Mouse (Mus musculus) neural tube, embryonic 15.5 days (tissue): ENCODE data around the gene Dbi. TPM values are rescaled to one million over a fixed set of nuclear protein-coding genes. Genes with fewer than 3 reads are reported as not detected.

Experiments
- ATAC-seq: fragments of 200-750 bp; cut with Nextera tagmentation; 2 replicates; pipeline ENCODE4 v1.8.0; 2017; ENCODE audit warnings: mild to moderate bottlenecking, moderate TSS enrichment, moderate library complexity; ENCODE audit not compliant: low FRiP score
- H3K27ac ChIP-seq: fragments of 300-500 bp; sonication (generic); replicated peaks from 2 replicates; pipeline ENCODE4 v1.5.1; 2015; ENCODE audit warnings: mild to moderate bottlenecking, inconsistent platforms
- H3K27me3 ChIP-seq: fragments of 300-500 bp; sonication (generic); replicated peaks from 2 replicates; pipeline ENCODE4 v1.6.1; 2015; ENCODE audit warnings: inconsistent platforms
- H3K36me3 ChIP-seq: fragments of 300-500 bp; sonication (generic); 2 replicates; pipeline ENCODE4 v1.6.1; 2015; ENCODE audit warnings: inconsistent platforms
- H3K4me1 ChIP-seq: fragments of 300-500 bp; sonication (generic); 2 replicates; pipeline ENCODE4 v1.6.1; 2015; ENCODE audit warnings: inconsistent platforms
- H3K4me2 ChIP-seq: fragments of 300-500 bp; sonication (generic); 2 replicates; pipeline ENCODE4 v1.6.1; 2015; ENCODE audit warnings: inconsistent platforms, mild to moderate bottlenecking, moderate library complexity
- H3K4me3 ChIP-seq: fragments of 300-500 bp; sonication (generic); replicated peaks from 2 replicates; pipeline ENCODE4 v1.5.1; 2015; ENCODE audit warnings: mild to moderate bottlenecking, inconsistent platforms
- H3K9ac ChIP-seq: fragments of 300-500 bp; sonication (generic); replicated peaks from 2 replicates; pipeline ENCODE4 v1.6.1; 2015; ENCODE audit warnings: mild to moderate bottlenecking, inconsistent platforms
- H3K9me3 ChIP-seq: fragments of 300-500 bp; sonication (generic); replicated peaks from 2 replicates; pipeline ENCODE4 v1.6.1; 2016; ENCODE audit warnings: inconsistent platforms
- WGBS: fragments of 180-500 bp; shearing (Covaris S2); methylation state at CpG from one replicate; pipeline ENCODE4 v1.1.7; 2015; ENCODE audit warnings: mixed read lengths; 5-methylcytosine and 5-hydroxymethylcytosine counted together
- polyA plus RNA-seq: library from polyadenylated mRNA; unstranded; fragments of >200 nt; fragmentation: Nextera tagmentation; extraction: Ambion mirVana; gene quantifications from 2 replicates; pipeline ENCODE4 v1.2.1, GENCODE M21; 2015

The Dbi gene
- polyA plus RNA-seq = 1,502 and 1,904 TPM in 2 replicates

GRCm38 (mm10) chr1:120120969-120121811 lies at the start of gene Dbi, which contains the start of gene 3110009E18Rik:
Dbi (minus strand) TSS chr1:120121078.
3110009E18Rik (plus strand) TSS chr1:120121187.
- Histone ChIP-seq H3K27me3 (no peaks in the 10 kb centered on the region), H3K4me3 (peak within 1 kb of the TSS; percentile 71), H3K27ac (peak within 1 kb of the TSS; percentile 93), H3K36me3 (0 out of 2 replicates have a peak, but pooled peaks cover under 1% of the 10 kb centered on the region), H3K9me3 (no peaks in the 10 kb centered on the region), H3K4me2 (peak within 1 kb of the TSS; percentile 88), H3K9ac (peak within 1 kb of the TSS; percentile 77), H3K4me1 (peaks cover 43% of the 10 kb centered on the region)
- WGBS = 2% methylated on average over 52 of the region's 52 CpGs
- ATAC-seq = peak; percentile 95

DNA sequence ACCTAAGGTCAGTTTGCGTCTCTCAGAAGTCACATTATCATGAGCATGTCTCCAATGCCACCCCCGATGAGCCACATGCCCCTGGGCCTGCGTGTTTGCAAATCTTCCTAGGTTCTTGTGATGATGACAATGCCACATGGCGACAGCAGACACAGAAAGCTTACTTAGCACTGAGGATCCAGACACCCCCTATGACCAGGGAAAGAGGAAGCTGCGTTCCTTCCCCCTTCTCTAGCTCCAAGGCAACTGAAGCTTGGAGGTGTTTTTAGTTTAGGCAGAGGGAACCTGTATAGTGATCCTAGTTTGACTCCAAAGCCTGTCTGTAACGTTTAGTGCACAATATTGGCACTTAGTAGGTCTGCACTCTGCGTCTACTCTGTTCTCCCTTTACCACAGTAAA lies 49.4 kb upstream of the Dbi start:
- H3K9me3 ChIP-seq = no peaks in the 10 kb centered on the region
- 87% methylated on average over 7 of the region's 7 CpGs for WGBS
- no peak overlapping the region for H3K27ac ChIP-seq

GRCm38 (mm10) chr1:120168674-120169073 lies 47.8 kb upstream of the Dbi start:
- Histone ChIP-seq H3K4me3 (no peak overlapping the region), H3K9ac (no peak overlapping the region), H3K27ac (no peak overlapping the region), H3K9me3 (no peaks in the 10 kb centered on the region), H3K4me1 (no peaks in the 10 kb centered on the region), H3K36me3 (no peaks in the 10 kb centered on the region), H3K27me3 (no peaks in the 10 kb centered on the region), H3K4me2 (no peak overlapping the region)
- no peak for ATAC-seq
- 81% methylated on average over 7 of the region's 7 CpGs for WGBS

More for the DNA sequence above, 49.4 kb upstream of the Dbi start:
- no peak overlapping the region for H3K4me3 ChIP-seq
- no peak overlapping the region for H3K4me2 ChIP-seq
- no peak; the same call in 1 of the 2 replicates for ATAC-seq
- H3K9ac ChIP-seq = no peak overlapping the region
- H3K27me3 ChIP-seq = no peaks in the 10 kb centered on the region
- H3K36me3 ChIP-seq = no peaks in the 10 kb centered on the region
- H3K4me1 ChIP-seq = no peaks in the 10 kb centered on the region

DNA sequence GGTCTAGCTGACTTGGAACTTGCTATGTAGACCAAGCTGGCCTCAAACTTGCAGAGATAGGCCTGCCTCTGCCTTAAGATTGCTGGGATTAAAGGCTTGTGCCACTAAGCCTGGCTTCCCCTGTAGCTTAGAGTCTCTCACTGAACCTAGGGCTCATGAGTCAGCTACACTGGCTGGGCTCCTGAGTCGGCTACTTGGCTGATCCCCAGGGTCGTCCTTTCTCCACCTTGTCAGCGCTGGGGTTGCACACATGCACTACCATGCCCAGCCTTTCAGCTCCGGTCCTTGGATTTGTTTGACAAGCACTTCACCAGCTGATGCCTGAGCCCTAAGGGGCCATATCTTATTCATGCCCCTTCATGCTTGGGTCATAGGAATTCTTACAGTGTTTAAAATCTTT lies 47.1 kb upstream of the Dbi start:
- no peak overlapping the region for H3K9ac ChIP-seq
- H3K9me3 ChIP-seq = no peaks in the 10 kb centered on the region
- H3K36me3 ChIP-seq = no peaks in the 10 kb centered on the region
- H3K4me1 ChIP-seq = no peaks in the 10 kb centered on the region
- H3K4me2 ChIP-seq = no peak overlapping the region
- no peaks in the 10 kb centered on the region for H3K27me3 ChIP-seq
- H3K4me3 ChIP-seq = no peak overlapping the region
- ATAC-seq = no peak
- 59% methylated on average over 4 of the region's 4 CpGs for WGBS
- no peak overlapping the region for H3K27ac ChIP-seq

GRCm38 (mm10) chr1:120162616-120163015 lies 41.7 kb upstream of the Dbi start:
- no peak overlapping the region for H3K27ac ChIP-seq
- WGBS = 74% methylated on average over 1 of the region's 1 CpGs

GRCm38 (mm10) chr1:120161502-120161901 lies 40.6 kb upstream of the Dbi start:
- Histone ChIP-seq H3K36me3 (no peaks in the 10 kb centered on the region), H3K9me3 (no peaks in the 10 kb centered on the region), H3K9ac (no peak overlapping the region), H3K4me1 (no peaks in the 10 kb centered on the region), H3K4me2 (no peak overlapping the region), H3K27me3 (no peaks in the 10 kb centered on the region), H3K27ac (no peak overlapping the region), H3K4me3 (no peak overlapping the region)
- WGBS = 91% methylated on average over 5 of the region's 5 CpGs
- no peak for ATAC-seq

More at GRCm38 (mm10) chr1:120162616-120163015, 41.7 kb upstream of the Dbi start:
- H3K9me3 ChIP-seq = no peaks in the 10 kb centered on the region
- H3K27me3 ChIP-seq = no peaks in the 10 kb centered on the region
- no peak overlapping the region for H3K9ac ChIP-seq
- no peaks in the 10 kb centered on the region for H3K36me3 ChIP-seq
- no peaks in the 10 kb centered on the region for H3K4me1 ChIP-seq
- no peak for ATAC-seq
- no peak overlapping the region for H3K4me3 ChIP-seq
- no peak overlapping the region for H3K4me2 ChIP-seq

DNA sequence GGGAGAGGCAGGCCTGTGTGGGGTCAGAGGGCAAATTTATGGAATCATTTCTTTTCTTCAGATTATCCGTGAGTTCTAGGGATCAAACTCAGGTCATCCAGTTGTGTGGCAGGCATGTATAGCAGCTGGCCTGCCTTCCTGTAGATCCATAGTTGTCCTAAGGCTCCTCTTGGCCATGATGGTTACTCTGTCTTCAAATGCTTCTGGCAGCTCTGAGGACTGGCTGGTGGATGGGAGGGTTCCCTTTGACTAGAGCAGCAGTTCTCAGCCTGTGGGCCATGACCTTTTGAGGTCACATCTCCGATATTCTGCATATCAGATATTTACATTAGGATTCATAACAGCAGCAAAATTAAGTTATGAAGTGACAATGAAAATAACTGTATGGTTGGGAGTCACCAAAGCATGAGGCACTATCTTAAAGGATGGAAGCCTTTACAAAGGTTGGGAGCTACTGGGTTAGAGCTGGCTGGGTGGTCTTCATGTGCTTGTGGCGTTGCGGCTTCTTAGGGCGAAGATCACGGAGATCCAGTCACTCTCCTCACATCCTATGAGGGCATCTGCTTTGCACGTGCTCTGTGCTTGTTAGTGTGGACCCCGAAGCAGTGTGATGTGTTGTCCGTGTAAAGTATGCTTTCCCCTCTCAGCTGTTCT lies 37.7 kb upstream of the Dbi start:
- WGBS = 92% methylated on average over 9 of the region's 9 CpGs
- no peak overlapping the region for H3K9ac ChIP-seq
- H3K4me3 ChIP-seq = no peak overlapping the region
- no peaks in the 10 kb centered on the region for H3K9me3 ChIP-seq
- ATAC-seq = no peak
- H3K4me2 ChIP-seq = no peak overlapping the region
- no peaks in the 10 kb centered on the region for H3K4me1 ChIP-seq
- H3K27me3 ChIP-seq = no peaks in the 10 kb centered on the region
- no peaks in the 10 kb centered on the region for H3K36me3 ChIP-seq
- H3K27ac ChIP-seq = no peak overlapping the region

DNA sequence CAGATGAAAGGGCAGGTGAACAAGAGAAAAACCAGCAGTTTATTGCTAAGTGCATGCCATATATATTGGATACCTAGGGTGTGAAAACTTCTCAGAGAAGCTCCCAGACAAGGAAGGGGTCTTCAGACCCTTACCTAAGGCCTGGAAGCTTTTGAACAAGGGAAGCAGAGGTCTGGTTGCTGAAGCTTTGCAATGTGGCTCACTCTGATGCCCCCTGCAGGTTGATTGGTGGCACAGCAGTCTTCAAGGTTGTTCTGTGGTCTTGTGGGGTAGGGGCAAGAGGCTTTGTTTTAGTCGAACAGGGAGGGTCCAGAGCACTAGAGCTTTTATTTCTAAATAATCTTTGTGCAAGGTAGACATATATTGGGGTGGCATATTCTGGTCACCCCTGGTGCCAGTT lies 34.4 kb upstream of the Dbi start:
- Histone ChIP-seq H3K4me3 (no peak overlapping the region), H3K36me3 (no peaks in the 10 kb centered on the region), H3K27me3 (no peaks in the 10 kb centered on the region), H3K4me1 (no peaks in the 10 kb centered on the region), H3K27ac (no peak overlapping the region), H3K9ac (no peak overlapping the region), H3K4me2 (no peak overlapping the region), H3K9me3 (no peaks in the 10 kb centered on the region)
- WGBS = 23% methylated on average over 1 of the region's 1 CpGs
- no peak for ATAC-seq

GRCm38 (mm10) chr1:120154232-120154631 lies 33.4 kb upstream of the Dbi start:
- Histone ChIP-seq H3K27ac (no peak overlapping the region), H3K36me3 (no peaks in the 10 kb centered on the region), H3K4me3 (no peak overlapping the region), H3K4me1 (no peaks in the 10 kb centered on the region), H3K9me3 (no peaks in the 10 kb centered on the region), H3K4me2 (no peak overlapping the region), H3K27me3 (no peaks in the 10 kb centered on the region), H3K9ac (no peak overlapping the region)
- no peak for ATAC-seq

DNA sequence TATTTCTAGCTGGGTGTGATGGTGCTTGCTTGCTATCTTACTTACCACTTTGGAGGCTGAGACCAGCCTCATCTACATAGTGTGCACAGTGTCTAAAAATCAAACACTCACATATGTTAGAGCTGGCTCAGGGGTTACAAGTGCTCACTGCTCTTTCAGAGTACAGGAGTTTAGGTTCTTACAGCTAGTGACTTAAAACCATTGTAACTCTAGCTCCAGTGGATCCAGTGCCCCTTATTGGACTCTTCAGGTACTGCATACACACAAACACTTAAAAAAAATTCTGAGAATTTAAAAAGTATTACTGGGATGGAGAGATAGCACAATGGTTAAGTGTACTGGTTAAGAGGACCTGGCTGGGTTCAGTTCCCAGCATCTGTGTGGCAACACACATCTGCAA lies 26.1 kb upstream of the Dbi start:
- no peak overlapping the region for H3K27ac ChIP-seq
- H3K4me2 ChIP-seq = no peak overlapping the region
- no peak overlapping the region for H3K9ac ChIP-seq
- ATAC-seq = no peak
- no peaks in the 10 kb centered on the region for H3K36me3 ChIP-seq
- H3K9me3 ChIP-seq = no peaks in the 10 kb centered on the region
- no peak overlapping the region for H3K4me3 ChIP-seq
- H3K27me3 ChIP-seq = no peaks in the 10 kb centered on the region
- H3K4me1 ChIP-seq = no peaks in the 10 kb centered on the region

DNA sequence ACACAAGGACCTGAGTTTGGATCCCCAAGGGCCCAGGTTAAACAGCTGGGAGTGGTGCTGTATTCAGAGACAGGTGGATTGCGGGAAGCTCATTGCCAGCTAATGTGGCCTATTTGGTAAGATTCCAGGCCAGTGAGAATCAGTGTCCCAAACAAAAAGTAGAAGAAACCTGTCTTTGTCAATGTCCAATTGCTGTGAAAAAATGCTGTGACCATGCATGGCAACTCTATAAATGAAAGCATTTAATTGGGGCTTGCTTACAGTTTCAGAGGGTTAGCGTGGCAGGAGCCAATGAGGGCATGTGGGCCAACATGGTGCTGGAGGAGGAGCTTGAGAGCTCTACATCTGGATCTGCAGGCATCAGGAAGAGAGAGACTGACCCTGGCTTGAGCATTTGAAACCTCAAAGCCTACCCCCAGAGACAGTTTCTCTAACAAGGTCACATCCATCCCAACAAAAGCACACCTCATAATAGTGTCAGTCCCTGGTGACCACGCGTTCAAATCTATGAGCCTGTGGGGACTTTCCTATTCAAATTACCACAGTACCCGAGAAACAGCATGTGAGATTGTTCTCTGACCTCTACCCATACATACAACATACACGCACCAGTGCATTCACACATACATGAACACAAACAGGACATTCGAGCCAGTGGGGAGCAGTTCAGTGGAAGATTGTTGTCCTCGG lies 24.8 kb upstream of the Dbi start:
- Histone ChIP-seq H3K9ac (no peak overlapping the region), H3K27ac (no peak overlapping the region), H3K4me3 (no peak overlapping the region), H3K4me1 (no peaks in the 10 kb centered on the region), H3K9me3 (no peaks in the 10 kb centered on the region), H3K4me2 (no peak overlapping the region), H3K36me3 (no peaks in the 10 kb centered on the region), H3K27me3 (no peaks in the 10 kb centered on the region)
- 84% methylated on average over 8 of the region's 8 CpGs for WGBS
- ATAC-seq = no peak
